Mouse (Mus musculus) adrenal gland, adult 10 weeks (tissue): ENCODE data around the gene Pigf. TPM values are rescaled to one million over a fixed set of nuclear protein-coding genes. Genes with fewer than 3 reads are reported as not detected.

Source experiments
- polyA plus RNA-seq: library from polyadenylated mRNA; stranded (reverse); fragments of 350-450 nt; fragmentation: Illumina TruSeq; extraction: RNeasy Lipid Tissue Mini Kit (QIAGEN cat#74804); gene quantifications from one replicate; pipeline ENCODE4 v1.2.3, GENCODE M21; 2014; ENCODE audit warnings: low read depth, low replicate concordance

The Pigf gene
- polyA plus RNA-seq: 46.3 TPM

GRCm38 (mm10) chr17:87025269-87025949 lies at the start of gene Pigf, which contains the start of gene Cript:
Gene Pigf, minus strand, starts transcription at chr17:87025406.
Gene Cript, plus strand, starts transcription at chr17:87025550.

GRCm38 (mm10) chr17:86962894-86963585 lies 62.2 kb downstream of the Pigf start, which contains the start of gene Rhoq:
Gene Rhoq, plus strand, starts transcription at chr17:86963082.

GRCm38 (mm10) chr17:86947840-86948796 lies 77.1 kb downstream of the Pigf start, which contains the start of gene Atp6v1e2:
Gene Atp6v1e2, minus strand, starts transcription at chr17:86947897.

Other genes with a start within 250 kb of the Pigf start
- gene Tmem247, start 108.1 kb downstream of the Pigf start, polyA plus RNA-seq: not detected
- gene Atp6v1e2, start 77.5 kb downstream of the Pigf start, polyA plus RNA-seq: not detected
- gene Rhoq, start 62.3 kb downstream of the Pigf start, polyA plus RNA-seq: 282 TPM
- gene Cript, start 144 bp upstream of the Pigf start, polyA plus RNA-seq: 366 TPM
- gene Socs5, start 82.3 kb upstream of the Pigf start, polyA plus RNA-seq: 55.2 TPM
- gene Mcfd2, start 240.5 kb upstream of the Pigf start, polyA plus RNA-seq: 341 TPM